Mouse (Mus musculus): Measurements from ENCODE around the gene Cilp.
"Not testable (repeated sequence)": the region's sequence is repeated elsewhere in the genome, so short reads cannot be mapped to it uniquely, and the experiment has no call there.

Cilp gene

DNA sequence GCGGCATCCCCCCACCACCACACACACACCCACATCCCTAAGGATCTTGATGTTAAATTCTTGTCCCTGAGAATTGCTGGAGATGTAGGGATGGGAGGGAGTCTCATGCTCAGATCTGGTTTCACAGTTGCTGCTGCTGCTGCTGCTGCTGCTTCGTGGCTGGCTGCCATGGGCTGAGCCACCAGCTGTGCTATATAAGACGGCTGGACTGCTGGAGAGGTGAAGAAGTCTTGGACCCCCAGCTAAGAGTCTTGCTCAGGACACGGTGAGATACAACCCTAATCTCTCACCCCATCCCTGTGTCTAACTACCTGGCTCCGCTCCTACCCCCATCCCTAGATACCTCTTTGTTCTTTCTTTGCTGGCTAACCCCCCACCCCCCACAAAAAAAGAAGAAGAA is at the start of gene Cilp:
Gene Cilp (plus strand): TSS at position 222 of the 400 bp plus-strand sequence.
- peak; percentile 53 for DNase-seq

DNA sequence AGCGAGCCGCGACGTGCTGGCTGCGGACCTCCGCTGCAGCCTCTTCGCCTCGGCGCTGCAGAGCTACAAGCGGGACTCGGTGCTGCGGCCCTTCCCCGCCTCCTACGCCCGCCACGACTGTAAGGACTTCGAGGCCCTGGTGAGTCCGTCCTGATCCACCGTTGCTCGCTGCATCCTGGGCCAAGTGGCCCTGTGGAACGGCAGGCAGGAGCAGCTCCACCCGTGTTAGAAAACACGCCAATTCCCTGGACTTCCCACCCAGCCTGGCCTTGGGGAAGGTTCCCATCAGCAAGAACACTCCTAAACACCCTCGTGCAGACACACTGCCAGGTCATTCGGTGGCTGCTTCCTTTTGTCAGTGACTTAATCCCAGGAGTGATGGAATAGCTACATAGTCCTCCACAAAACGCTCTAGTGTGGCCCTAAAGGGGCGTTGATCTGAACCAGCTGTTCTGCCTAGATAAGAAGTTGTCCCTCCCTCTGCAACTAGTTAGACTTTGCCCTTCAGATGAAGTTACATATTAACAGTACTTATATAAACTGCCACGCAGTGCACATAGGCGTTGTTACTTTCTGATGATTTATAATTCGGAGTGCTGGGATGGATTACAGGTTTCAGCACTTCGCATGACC is 49.4 kb upstream of the Cilp start:
- peak; percentile 59 for DNase-seq

DNA sequence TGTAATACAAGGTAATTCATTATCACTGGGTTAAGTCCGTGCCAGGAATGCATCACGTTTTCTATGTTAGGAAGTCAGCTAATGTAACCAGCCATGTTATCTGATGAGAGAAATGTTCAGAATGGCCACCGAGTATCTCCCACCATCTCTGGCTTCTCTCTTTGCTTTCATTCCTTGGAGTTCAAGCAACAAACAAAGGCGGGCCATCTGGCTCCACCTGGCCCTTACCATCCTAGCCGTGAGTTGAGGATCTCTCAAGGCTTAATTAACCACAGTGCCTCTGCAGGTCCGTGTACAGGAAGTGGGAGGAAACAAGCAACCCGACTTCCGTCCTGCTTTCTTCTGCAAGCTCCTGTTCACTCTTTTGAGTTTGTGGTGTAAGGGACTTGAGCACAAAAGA is 48.0 kb upstream of the Cilp start:
- no peak for DNase-seq

DNA sequence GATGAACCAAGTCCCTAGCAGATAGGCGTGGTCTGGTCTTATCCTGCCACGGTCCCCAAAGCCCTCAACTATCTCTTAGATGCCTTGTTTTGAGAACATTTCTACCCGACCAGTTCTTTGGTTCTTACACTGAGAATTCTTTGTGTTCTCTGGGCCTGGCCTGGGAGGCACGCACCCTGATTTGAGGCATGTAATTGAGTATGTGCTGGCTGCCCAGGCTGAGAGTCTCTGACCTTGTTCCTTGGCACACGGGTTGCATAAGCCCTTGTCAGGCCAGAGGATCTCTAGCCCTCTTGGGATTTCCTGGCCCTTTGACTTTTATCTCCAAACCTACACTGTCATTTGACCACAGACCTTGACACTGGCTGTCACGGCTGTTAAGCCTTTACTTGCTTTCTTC is 47.3 kb upstream of the Cilp start:
- DNase-seq = peak; percentile 44

DNA sequence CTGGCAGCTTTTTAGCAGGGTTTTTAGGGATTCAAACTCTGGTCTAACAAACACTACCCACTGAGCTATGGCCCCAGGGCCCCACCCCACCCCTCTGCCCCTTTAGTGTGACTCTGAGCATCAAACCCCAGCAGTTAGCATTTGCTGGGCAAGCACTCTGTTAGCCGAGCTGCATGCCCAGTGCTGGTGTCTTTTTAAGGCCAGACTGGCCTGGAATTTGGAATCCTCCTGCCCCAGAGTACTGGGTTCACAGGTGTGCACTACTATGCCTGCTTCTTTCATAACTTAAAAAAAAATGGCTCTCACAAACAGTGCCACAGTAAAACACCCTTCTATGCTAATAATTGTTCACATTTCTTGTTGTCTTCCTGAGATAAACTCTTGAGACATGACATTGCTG is 46.1 kb upstream of the Cilp start:
- no peak for DNase-seq

DNA sequence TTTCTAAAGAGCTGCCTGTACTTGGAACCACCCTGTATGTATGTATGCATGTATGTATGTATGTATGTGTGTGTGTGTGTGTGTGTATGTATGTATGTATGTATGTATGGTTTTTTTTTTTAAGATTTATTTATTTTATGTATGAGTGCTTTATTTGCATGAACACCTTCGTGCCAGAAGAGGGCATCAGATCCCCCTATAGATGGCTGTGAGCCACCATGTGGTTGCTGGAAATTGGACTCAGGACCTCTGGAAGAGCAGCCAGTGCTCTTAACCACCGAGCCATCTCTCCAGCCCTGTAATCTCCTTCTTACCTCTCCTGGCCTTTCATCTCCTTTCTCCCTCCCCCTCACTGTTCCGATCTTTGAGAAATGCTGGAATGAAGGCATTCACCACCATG is 44.6 kb upstream of the Cilp start:
- not testable (repeated sequence) for DNase-seq

DNA sequence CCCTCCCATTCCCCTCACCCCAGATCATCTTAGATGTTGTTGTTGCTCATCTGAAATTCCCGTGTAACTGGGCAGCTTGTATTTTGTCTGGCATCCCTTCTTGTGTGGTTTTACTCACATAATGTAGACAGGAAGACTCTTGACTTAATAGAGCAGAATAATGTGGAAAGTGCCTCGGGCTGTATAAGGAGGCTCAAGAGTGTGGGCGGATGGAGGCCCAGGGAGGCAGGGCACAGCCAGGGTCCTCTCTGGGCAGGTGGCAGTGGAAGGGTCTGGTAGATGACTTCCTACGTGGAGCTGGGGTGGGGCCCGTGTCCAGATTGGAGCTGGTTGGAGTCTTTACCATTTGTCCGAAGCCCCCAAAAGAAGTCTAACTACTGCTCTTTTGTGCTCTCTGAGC is 41.1 kb upstream of the Cilp start:
- no peak for DNase-seq

DNA sequence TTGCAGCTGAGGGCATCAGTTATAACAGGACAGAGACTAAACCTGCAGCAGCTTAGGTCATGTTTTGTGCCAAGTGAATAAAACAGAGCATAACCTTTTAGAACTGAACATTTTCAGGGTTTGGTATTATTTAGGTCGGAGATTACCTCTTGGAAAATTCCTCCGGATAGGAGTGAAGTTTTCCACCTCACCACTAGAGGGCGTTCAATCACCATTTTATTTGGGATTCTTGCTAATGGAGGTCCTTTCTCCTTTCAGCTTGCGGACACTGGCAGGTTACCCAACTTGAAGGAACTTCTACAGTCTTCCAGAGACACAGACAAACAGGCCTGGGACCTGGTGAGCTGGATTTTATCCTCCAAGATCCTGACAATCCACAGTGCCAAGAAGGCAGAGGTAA is 39.2 kb upstream of the Cilp start:
- DNase-seq = peak; percentile 53

DNA sequence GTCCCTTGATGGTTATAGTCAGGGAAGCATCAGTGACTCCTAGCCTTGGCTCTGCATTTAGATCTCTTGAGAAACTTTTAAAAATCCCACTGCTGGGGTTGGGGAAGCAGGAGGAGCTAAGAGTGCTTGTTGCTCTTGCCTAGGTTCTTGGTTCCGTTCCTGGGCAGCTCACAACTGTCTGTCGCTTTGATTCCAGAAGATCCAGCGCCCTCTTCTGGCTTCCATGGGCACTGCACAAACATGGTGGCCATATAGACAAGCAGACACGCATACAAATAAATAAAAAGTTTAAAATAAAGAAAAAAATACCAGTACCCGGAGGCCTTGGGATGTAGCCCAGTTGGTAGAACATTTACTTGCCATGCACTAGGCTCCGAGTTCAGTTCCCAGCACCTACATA is 34.7 kb upstream of the Cilp start:
- no peak for DNase-seq

DNA sequence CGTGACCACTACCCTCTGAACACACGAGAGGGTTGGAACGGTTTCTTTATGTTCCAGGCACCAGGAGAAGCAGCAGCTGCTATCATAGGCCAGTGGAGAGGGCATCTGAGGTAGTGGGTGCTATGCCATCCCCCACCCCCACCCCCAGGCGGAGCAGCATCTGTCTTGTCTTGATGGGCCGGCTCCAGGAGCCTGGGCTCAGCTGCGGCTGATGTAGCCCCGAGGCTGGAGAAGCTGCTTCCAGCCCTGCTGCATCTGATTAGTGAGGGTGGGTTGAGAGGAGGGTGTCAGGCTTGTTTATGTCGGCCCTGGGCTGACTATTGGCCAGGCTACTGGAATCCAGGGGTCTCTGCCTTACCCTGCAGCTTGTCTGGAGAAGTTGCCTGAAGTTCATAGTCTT is 33.7 kb upstream of the Cilp start:
- DNase-seq = no peak

DNA sequence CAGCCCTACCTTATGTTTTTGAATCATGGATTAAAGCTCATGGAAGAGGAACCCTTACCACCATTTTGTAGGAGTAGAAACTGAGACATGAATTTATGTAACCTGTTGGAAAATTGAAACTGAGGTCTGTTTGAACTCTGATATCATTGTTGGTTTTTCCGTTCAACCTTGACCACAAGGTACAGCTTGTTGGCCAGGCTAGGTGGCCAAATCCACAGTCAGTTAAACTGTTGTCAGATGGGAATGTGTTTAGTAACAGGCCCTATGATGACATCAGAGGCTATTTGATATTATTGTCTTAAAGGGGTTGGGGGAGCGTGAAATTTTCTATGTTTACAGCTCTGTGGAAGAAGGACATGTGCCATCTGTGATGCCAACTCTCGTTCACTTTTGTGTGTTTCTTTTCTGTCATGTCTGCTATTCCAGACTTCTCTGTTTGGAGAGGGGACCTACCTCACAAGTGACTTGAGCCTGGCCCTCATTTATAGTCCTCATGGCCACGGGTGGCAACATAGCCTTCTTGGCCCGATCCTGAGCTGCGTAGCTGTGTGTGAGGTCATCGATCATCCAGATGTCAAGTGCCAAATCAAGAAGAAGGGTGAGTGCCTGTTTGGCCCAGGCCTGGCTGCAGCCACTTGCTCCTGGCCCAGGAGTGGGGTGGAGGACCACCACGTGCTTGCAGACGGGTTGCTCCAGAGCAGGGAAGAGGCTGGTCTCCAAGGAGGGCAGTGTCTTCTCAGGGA is 31.6 kb upstream of the Cilp start:
- DNase-seq = no peak

DNA sequence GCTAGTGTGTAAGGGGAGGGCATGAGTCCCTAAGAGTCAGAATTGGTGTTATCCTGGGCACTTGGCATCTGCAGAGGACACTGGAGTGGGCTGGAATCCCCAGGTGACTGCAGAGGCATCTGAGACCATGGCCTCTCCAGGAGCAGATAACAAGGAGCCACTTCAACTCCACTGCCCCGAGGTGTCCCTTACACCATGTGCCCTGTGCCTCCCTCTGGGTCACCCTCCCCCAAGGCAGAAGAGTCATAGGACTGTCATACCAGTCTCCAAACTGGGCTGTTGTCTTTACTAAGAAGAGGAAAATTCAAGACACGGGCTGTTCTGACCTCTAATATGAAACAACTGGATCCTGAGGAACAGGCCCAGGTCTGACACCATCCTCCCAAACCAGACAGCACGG is 30.2 kb upstream of the Cilp start:
- no peak for DNase-seq

DNA sequence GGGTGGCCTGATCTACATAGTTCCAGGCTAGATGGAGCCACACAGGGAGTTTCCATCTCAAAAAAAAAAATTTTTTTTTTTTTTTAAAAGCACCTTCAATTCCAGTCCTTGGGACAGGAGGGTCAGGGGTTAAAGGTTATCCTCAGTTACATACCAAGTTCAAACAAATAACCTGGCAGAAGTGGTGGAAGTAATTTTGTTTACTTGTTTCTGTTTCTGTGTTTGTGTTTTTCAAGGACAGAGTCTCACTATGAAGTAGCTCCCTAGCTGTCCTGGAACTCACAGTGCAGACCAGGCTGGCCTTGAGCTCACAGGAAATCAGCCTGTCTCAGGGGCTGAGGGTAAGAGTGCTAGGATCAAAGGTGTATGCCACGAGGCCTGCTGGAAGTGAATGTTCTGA is 29.4 kb upstream of the Cilp start:
- DNase-seq = no peak

DNA sequence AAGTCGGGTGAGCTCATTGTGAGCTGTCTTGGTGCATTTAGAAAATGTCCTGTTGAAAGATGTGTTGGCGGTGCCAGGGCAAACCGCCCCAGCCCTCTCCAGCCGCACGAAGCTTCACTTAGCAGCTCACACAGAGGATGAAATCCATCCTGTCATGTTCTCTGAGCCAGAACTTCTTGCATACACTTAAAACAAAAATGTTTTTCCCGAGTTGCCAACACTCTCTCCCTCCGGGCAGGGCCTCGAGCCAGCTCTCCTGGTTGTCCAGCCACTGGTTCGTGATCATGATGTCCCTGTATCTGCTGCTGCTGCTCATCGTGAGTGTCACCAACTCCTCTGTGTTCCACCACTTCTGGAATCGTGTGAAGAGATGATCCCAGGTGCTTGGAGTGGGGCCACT is 27.4 kb upstream of the Cilp start:
- DNase-seq = no peak

DNA sequence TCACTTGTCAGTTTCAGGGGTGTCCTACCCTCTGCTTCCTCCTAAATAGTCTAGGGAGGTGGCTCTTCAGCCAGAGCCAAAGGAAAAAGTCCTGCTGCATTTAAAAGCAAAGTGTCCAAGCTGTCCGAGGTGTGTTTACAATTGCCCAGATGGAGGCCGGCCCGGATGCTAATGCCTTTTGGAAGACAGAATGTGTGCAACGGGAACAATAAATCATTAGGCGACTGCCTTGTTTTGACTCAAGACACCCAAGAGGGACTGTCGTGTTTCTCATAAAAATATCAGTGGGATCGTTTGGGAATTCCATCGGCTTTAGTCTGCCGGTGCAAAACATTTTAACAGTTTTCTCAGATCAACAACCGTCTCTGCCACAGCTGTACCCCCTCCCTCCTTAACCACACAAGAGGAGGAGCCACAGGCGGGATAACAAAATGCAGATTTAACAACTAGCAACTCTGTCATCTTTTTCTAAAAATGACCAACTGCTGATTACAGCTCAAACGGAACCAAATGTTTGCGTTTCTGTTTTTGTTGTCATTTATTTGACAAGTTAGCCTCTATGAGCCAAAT is 26.7 kb upstream of the Cilp start:
- DNase-seq = peak; percentile 49

DNA sequence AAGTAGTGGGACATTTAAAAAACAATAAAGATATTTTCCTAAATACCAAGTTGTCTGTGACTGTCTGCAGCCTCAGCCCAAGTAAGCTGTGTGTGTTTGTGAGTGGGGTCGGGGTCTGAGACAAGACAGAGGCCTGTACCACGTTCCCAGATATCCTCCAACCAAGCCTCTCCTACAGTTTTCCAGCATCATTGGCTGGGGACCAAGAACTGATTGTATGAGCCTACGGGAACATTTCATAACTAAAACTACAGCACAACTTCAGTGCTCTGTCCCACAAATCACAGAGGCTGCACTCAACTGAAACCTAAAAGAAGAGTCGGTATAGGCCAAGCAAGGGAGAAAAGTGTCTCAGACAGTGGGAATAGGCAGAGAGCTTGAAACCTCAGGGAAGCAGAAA is 25.8 kb upstream of the Cilp start:
- DNase-seq = no peak

DNA sequence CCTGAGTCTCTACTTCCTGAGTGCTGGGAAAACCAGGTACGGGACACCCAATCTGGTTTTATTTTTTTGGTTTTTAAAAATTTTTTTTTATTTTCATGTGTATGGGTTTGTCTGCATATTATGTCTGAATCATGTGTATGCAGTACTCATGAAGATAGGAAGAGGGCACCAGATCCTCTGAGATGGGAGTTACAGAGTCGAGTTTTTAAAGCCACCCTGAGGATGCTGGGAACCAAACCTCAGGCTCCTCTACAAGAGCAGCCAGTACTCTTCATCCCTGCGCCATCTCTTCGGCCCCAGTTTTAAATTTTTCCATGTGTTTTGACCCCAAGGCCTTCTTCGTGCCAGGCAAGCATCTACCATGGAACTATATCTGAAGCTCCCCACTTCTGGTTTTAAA is 25.2 kb upstream of the Cilp start:
- no peak for DNase-seq

DNA sequence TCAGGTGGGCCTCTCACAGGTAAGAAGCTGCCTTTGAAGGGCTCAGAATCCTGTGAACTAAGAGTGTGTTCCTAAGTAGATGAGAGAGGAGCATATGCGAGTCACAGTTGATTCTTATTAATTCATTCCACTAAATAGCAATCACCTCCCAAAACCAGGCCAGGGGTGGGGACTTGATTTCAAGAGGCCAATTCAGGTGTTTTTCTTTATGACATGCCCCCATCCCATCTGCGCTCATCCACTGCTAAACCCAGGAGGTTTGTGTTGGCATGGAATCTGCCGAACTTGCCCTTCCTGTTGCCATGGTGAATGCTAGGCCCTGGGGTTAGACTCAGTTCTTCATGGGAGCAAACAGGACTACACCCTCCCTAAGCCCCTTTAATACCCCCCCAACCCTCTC is 24.4 kb upstream of the Cilp start:
- DNase-seq = no peak

DNA sequence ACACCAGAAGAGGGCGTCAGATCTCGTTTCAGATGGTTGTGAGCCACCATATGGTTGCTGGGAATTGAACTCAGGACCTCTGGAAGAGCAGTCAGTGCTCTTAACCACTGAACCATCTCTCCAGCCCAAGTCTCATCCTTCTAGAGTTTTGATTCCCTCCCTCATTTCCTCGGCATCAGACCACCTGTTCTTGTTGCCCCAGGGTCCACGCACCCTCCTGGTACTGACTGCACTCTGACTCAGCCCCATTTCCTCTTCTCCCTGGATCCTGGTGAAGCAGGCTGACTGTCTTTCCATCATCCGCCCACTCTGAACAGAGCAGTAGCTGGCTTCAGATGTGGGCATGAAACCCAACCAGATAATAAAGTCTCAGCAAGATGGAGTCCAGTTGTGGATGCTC is 23.0 kb upstream of the Cilp start:
- no peak for DNase-seq

DNA sequence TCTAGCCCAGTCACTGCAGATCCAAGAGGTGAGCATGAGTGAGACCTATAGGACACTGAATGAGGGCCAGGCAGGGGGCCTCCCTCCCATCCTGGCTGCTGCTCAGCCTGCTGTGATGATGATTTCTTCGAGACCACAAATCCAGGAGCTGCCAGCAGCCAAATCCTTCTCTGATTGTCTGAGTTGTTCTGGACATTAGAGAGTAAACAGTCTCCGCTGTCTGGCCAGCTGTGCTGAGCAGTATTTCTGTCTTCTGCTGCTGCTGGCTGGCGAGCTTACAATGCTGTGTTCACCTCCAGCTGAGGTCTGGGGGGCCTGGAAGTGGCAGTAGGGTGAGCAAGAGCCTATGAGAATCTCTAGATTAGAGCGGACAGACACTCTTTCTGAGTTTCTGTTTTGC is 21.7 kb upstream of the Cilp start:
- no peak for DNase-seq

DNA sequence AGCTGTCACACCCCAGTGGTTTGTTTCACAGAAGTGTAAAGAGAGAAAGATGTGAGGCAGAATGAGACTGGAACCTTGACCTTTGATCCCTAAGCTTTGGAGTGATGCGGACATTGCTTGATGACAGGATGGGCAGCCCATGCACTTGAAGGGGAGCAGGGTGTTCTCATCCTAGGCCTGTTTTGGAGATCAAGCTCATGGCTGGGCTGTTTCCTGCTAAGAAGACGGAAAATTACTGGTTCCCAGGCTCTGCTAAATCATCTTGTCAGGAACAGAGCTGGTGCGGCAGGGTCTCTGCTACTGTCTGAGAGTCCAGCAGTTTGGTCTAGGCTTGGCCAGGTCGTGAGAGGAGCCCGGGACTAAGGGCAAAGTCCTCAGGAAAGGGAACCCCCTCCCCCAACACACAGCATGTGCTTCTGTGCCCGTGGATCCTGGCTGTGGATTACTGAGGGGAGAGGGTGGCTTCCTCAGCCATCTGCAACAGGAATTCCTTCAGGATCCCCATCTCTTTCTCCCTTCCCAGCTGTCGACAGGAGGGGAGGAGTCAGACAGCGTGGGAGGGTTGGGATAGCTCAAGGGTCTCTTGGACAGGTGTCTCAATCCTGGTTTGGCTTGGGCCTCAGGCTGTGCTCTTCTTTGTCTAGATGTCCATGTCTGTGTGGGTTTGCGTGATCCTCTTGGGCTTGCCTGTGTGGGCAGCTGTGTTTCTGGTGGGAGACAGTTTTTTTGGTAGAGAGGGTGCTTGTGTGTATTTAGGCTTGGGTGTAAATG is 20.8 kb upstream of the Cilp start:
- peak; percentile 59 for DNase-seq

DNA sequence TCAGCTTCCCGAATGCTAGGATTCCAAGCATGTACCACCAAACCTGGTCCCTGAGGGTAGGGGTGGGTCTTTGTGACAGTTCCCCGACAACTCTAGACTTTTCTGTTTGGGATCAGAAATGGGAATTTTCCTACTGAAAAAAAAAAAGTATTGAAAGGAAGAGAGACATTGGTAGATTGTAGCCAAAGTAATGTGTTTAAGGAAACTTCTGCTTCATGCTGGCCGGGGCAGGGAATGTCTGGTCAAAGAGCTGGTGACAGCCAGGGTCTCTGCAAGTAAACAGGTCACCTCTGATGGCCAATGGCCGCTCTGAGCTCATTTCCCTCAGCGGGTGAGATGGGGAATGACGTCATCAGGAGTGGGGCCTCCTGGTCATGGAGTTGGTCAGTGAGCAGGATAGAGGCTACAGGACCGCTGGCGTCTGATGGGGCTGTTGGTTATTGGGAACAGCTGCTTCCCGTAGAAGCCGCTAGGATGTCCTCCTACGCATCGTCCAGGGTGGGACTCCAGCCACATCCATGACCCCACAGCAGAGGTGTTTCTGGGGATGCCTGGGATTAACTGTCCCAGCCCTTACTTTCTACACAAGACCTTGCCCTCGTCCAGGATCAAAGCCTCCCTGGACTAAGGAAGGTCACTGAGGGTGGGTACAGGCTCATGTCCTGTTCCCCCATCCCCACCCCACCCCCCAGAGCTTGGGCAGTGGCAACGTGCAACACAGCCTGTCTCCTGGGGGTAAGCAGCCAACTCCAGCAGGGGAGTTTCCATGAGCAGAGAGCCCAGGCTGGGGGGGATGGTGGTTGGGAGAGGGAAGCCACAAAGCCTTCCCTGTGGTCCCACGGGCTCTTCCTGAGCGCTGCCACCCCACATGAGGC is 17.2 kb upstream of the Cilp start:
- DNase-seq = peak; percentile 15

DNA sequence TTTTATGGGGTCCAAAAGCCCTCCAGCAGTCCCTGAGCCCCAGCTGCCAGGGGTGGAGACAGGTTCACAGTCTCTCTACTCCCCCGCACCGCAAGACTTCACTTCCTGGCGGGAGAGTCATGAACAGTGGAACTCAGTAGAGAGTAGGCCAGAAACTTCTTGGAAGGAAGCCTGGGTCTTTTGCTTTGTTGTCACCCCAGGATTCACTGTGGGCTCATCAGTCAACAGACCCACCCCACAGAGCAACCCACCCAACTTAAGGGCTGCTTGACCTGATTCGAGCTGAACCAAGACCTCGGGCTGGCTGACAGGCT is 16.6 kb upstream of the Cilp start:
- peak; percentile 27 for DNase-seq
